Mouse (Mus musculus) hindbrain, embryonic 16.5 days (tissue): ENCODE data around the gene Ppp1r10. TPM values are rescaled to one million over a fixed set of nuclear protein-coding genes. Genes with fewer than 3 reads are reported as not detected.

Experiments
- ATAC-seq: fragments of 200-750 bp; cut with Nextera tagmentation; 2 replicates; pipeline ENCODE4 v1.8.0; 2017; ENCODE audit warnings: moderate TSS enrichment, moderate library complexity
- H3K27ac ChIP-seq: fragments of 300-500 bp; sonication (generic); 2 replicates; pipeline ENCODE4 v1.5.1; 2014; ENCODE audit warnings: low read depth, mild to moderate bottlenecking, control low read depth, low read length, moderate library complexity
- H3K27me3 ChIP-seq: fragments of 300-500 bp; sonication (generic); replicated peaks from 2 replicates; pipeline ENCODE4 v1.6.1; 2014; ENCODE audit warnings: low read length; ENCODE audit not compliant: control insufficient read depth, insufficient read depth
- H3K36me3 ChIP-seq: fragments of 300-500 bp; sonication (generic); 2 replicates; pipeline ENCODE4 v1.6.1; 2014; ENCODE audit warnings: mild to moderate bottlenecking, low read length, moderate library complexity, mixed read lengths; ENCODE audit not compliant: control insufficient read depth, insufficient read depth
- H3K4me1 ChIP-seq: fragments of 300-500 bp; sonication (generic); 2 replicates; pipeline ENCODE4 v1.6.1; 2014; ENCODE audit warnings: low read depth, low read length; ENCODE audit not compliant: control insufficient read depth, insufficient read depth
- H3K4me2 ChIP-seq: fragments of 300-500 bp; sonication (generic); 2 replicates; pipeline ENCODE4 v1.6.1; 2014; ENCODE audit warnings: mild to moderate bottlenecking, low read length, control low read depth, moderate library complexity
- H3K4me3 ChIP-seq: fragments of 300-500 bp; sonication (generic); 2 replicates; pipeline ENCODE4 v1.5.1; 2014; ENCODE audit warnings: mild to moderate bottlenecking, low read length, control low read depth, moderate library complexity
- H3K9ac ChIP-seq: fragments of 300-500 bp; sonication (generic); 2 replicates; pipeline ENCODE4 v1.6.1; 2014; ENCODE audit warnings: low read depth, mild to moderate bottlenecking, control low read depth, low read length, moderate library complexity
- H3K9me3 ChIP-seq: fragments of 300-500 bp; sonication (generic); 2 replicates; pipeline ENCODE4 v1.6.1; 2014; ENCODE audit warnings: mild to moderate bottlenecking, low read length, moderate library complexity; ENCODE audit not compliant: control insufficient read depth
- WGBS: fragments of 180-500 bp; shearing (Covaris S2); extraction: QIAGEN DNeasy Blood & Tissue Kit; methylation state at CpG from one replicate; pipeline ENCODE4 v1.1.7; 2014; 5-methylcytosine and 5-hydroxymethylcytosine counted together
- polyA plus RNA-seq: library from polyadenylated mRNA; unstranded; fragments of >200 nt; fragmentation: Nextera tagmentation; extraction: Ambion mirVana; gene quantifications from 2 replicates; pipeline ENCODE4 v1.2.1, GENCODE M21; 2015

Gene Ppp1r10
- polyA plus RNA-seq, result 32.7 and 40.2 TPM in 2 replicates

DNA sequence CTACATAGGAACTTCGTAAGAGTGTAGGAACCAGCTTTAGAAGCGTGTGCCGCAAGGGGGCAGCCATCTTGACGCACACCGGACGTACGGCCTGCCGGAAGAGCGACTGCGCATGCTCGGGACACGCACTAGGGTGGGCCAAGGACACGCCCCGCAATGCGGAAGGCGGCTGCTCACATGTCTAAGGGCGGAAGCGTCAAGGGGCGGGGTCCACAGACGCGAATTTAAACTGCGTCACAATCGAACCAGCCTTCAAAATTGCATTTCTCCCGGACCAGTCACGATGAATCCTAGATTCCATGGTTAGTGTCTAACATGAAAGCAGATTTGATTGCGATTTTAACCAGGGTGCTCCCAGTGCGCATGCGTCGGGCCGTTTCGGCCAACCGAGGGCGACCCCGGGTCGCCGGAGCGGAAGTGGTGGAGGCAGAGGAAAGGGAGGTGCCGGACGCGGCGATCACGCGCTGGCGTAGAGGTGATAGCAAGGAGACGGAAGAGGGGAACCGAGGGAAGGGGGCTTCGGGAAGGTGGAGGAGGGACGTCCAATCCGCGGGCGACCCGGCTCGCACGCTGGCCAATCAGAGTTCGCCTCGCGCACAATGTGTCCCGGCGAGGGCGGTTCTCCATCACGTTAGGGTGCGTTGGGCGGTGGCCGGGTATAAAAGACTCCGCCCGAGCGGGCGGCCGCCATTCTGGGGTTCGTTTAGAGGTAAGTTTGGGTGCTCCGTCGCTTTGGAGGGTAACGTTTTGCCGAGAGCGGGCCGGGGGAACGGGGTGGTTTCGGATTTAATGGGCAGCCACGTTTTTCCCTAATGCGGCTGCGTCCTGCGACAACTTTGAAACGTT, at the start of gene Ppp1r10, which contains the start of gene Mrps18b:
Ppp1r10 (plus strand) TSS at position 138 of the 846 bp plus-strand sequence.
Mrps18b (minus strand) TSS at position 93 of the 846 bp plus-strand sequence.
- no peaks in the 10 kb centered on the region; the same call in 1 of the 2 replicates for H3K36me3 ChIP-seq
- H3K4me1 ChIP-seq, result peaks cover 26% of the 10 kb centered on the region
- no peaks in the 10 kb centered on the region for H3K27me3 ChIP-seq
- H3K4me2 ChIP-seq, result peak within 1 kb of the TSS; percentile 88
- peak within 1 kb of the TSS; percentile 67 for H3K4me3 ChIP-seq
- ATAC-seq, result peak; percentile 95
- under 1% methylated on average over 83 of the region's 83 CpGs for WGBS
- H3K27ac ChIP-seq, result peak within 1 kb of the TSS; percentile 91
- no peaks in the 10 kb centered on the region for H3K9me3 ChIP-seq
- H3K9ac ChIP-seq, result peak within 1 kb of the TSS; percentile 88

DNA sequence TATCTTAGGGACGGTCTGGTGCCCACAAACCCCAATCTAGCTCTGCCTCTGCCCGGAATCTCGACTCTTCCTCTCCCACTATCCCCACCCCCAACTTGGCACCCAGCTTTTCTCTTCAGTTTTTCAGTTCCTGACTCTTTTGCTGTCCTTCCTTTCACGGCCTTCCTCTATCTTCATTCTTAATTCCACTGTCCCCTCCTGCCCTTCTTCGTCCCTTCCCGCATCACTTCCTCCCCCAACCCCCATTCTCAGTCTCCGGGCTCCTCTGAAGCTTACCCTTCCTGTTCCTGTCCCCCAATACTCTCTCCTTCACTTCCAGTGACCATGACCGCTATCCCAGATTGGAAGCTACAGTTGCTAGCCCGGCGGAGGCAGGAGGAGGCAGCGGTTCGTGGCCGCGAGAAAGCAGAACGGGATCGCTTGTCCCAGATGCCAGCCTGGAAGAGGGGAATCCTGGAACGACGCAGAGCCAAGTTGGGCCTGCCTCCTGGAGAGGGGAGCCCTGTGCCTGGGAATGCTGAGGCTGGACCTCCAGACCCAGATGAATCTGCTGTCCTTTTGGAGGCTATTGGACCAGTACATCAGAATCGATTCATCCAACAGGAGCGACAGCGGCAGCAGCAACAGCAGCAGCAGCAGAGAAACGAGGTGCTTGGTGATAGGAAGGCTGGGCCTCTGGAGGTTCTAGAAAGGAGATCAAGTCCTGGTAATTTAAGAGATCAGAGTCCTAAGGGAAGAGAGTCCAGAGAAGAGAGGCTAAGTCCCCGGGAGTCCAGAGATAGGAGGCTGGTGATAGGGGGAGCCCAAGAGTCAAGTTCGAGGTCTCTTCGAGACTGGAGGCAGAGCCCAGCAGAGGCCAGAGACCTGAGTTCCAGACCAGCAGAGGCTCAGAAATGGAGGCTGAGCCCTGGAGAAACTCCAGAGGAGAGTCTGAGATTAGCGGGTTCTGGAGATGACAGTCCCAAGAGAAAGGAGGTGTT, 49.0 kb upstream of the Ppp1r10 start:
- peaks cover 4% of the 10 kb centered on the region for H3K36me3 ChIP-seq
- H3K4me2 ChIP-seq, result peak overlapping the region; percentile 95
- no peak for ATAC-seq
- peak overlapping the region; percentile 95 for H3K9ac ChIP-seq
- peak overlapping the region; percentile 98 for H3K27ac ChIP-seq
- H3K27me3 ChIP-seq, result no peaks in the 10 kb centered on the region
- H3K4me3 ChIP-seq, result peak overlapping the region; percentile 74
- WGBS, result 5% methylated on average over 26 of the region's 26 CpGs
- no peaks in the 10 kb centered on the region for H3K9me3 ChIP-seq
- peaks cover 43% of the 10 kb centered on the region for H3K4me1 ChIP-seq

DNA sequence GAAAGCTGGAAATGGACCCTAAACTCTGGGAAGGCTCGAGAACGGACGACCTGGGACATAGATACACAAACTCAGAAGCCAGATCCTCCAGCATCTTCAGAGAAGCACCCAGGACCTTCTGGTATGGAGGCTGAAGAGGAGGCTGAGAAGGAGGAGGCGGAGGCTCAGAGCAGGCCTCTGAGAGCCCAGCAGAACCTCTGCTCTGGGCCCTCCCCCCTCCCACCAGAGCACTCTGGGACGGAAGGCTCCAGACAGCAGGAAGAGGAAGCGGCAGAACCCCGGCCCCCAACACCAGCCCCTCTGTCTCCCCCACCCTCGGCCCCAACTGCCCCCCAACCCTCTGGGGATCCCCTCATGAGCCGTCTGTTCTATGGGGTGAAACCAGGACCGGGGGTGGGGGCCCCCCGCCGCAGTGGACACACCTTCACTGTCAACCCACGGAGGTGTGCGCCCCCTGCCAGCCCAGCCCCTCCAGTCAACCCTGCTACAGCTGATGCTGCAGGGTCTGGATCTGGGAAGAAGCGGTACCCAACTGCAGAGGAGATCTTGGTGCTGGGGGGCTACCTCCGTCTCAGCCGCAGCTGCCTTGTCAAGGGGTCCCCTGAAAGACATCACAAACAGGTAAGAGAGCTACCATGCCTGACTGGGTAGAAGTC, 47.9 kb upstream of the Ppp1r10 start:
- H3K9me3 ChIP-seq, result no peaks in the 10 kb centered on the region
- 0 out of 2 replicates have a peak, but pooled peaks have one; percentile 5 for ATAC-seq
- peak overlapping the region; percentile 54 for H3K27ac ChIP-seq
- no peaks in the 10 kb centered on the region for H3K27me3 ChIP-seq
- H3K9ac ChIP-seq, result peak overlapping the region; percentile 95
- 22% methylated on average over 8 of the region's 17 CpGs for WGBS
- peak overlapping the region; percentile 74 for H3K4me3 ChIP-seq
- H3K4me1 ChIP-seq, result peaks cover 48% of the 10 kb centered on the region
- peak overlapping the region; percentile 95 for H3K4me2 ChIP-seq
- H3K36me3 ChIP-seq, result peaks cover 4% of the 10 kb centered on the region

DNA sequence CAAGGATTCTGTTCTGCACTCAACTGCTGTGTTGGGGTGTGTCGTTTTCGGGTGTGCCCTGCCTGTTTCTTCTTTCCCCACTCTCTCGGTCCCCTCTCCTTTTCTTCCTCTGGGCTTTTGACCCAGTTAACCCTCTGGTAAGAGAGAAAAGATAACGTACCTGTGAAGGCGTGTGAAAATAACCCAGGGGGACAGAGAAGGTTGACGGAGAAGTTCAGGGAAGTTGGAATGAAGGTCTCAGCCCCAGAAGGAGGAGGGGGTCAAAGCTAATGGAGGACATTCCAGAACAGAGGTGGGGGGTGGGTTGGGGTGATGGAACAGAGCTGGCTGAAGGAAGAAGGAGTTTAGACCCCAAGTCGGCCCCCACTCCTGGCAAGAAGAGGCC, 47.3 kb upstream of the Ppp1r10 start:
- ATAC-seq, result no peak

DNA sequence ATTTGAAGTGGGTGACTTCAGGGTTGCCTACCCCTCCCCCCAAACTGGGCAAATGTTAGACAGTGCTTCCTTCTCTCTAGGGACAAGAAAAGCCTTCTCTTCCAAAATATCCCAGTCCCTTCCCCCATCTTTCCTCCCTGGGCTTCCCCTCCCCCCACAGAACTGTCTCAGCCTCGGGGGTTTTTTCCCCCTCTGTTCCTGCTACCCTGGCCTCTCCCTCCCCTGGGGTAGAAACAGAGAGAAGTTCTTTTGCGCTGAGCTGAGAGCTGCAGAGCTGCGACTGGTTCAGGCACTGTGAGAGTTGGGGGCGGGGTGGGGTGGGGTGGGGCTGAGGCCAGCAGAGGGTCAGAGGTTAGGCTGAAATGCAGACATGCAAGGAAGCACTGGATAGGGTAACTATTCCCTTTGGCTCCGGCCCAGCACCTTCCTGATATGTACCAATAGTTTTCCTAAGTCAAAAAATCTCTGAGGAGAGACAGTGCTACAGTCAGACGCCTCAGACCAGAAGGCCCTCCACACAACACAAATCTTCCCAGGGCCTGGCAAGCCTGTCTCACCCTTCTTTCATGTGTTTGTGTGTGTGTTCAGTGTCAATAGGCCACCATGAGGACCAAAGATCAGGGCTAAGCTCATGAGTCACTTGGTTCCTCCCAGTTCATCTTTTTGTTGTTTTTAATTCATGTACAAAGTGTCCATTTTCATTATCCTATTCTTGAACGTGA, 46.7 kb upstream of the Ppp1r10 start:
- Histone ChIP-seq H3K27me3 (no peaks in the 10 kb centered on the region), H3K4me2 (peak overlapping the region; percentile 95), H3K27ac (peak overlapping the region; percentile 60), H3K9me3 (no peaks in the 10 kb centered on the region), H3K4me1 (peaks cover 50% of the 10 kb centered on the region), H3K9ac (peak overlapping the region; percentile 95), H3K4me3 (peak overlapping the region; percentile 74), H3K36me3 (peaks cover 4% of the 10 kb centered on the region)
- 5% methylated on average over 7 of the region's 7 CpGs for WGBS
- no peak for ATAC-seq

More for the DNA sequence above, 47.3 kb upstream of the Ppp1r10 start:
- peak overlapping the region; percentile 4; the same call in 1 of the 2 replicates for H3K27ac ChIP-seq
- H3K4me3 ChIP-seq, result peak overlapping the region; percentile 74
- peaks cover 4% of the 10 kb centered on the region for H3K36me3 ChIP-seq
- H3K4me1 ChIP-seq, result peaks cover 52% of the 10 kb centered on the region
- H3K9me3 ChIP-seq, result no peaks in the 10 kb centered on the region
- H3K4me2 ChIP-seq, result peak overlapping the region; percentile 95
- no peaks in the 10 kb centered on the region for H3K27me3 ChIP-seq
- WGBS, result 6% methylated on average over 6 of the region's 7 CpGs
- H3K9ac ChIP-seq, result peak overlapping the region; percentile 95

DNA sequence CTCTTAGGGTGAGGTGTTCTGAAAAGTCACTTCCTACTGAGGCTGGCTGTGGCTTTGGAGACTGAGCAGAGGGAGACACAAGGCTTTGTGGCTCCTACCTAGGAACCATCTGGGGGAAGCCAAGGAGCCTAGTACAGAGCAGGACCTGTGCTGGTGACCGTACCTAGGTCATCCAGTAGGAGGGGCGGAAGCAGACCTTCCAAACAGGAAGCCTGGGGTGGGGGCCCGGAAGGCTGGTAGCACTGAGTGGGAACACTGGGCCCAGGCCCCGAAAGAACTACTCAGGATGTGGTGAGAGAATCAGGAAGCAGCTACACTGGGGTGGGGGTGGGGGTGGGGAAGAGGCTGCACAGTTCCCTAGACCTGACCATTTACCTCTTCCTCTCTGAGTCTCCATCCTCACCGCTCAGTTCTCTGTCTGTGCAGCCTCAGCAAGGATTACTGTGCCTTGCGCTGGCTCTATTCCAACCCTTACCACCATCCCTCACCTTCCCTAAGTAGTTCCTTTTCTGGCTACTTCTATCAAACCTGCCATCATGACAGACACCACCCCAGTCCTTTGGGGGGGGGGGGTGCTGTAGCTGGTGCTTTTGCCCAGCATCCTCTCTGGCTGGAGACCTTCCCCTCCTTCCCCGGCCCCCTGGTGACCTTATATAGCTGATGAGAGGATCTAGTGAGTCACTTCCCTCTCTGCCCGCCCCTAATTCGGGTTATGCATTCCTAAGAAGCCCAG, 45.9 kb upstream of the Ppp1r10 start:
- H3K36me3 ChIP-seq, result peaks cover 8% of the 10 kb centered on the region
- no peaks in the 10 kb centered on the region for H3K9me3 ChIP-seq
- peak overlapping the region; percentile 95 for H3K4me2 ChIP-seq
- peak overlapping the region; percentile 74 for H3K4me3 ChIP-seq
- WGBS, result 65% methylated on average over 9 of the region's 9 CpGs
- H3K4me1 ChIP-seq, result peaks cover 43% of the 10 kb centered on the region
- peak overlapping the region; percentile 3; the same call in 1 of the 2 replicates for H3K27ac ChIP-seq
- no peaks in the 10 kb centered on the region for H3K27me3 ChIP-seq
- no peak for ATAC-seq
- peak overlapping the region; percentile 95 for H3K9ac ChIP-seq

DNA sequence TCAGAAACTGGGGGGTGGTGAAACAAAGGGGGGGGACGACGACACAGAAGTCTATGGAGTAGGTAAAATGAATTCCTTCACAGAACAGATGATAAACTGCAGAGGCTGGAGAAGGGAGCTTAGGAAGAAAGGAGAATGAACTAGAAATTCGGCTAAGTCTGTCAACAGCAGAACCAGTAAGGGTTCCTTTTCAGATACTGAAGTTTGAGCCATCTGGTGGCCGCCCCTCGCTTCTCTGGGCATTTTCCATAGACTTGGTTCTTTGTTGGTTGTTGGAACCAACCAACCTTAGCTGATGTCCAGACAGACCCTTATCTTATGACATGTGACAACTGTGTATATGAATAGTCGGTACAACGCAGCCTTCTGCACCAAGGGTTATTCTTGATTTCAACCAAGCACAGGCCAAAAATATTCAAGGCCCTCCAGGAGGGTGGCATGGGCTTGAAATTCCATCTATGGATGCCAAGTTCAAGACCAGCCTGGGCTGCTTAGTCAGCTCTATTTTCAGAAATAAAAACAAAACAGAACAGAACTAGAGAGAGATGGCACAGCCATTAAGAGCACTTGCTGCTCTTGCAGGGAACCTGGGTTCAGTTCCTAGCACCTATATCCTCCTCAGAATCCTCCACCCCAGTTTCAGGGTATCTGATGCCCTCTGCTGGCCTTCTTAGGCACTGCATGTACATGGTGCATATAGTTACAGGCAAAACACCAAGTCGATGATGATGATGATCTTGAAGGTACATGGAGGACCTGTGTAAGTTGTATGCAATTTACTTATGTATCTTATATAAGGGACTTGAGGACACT, 45.1 kb upstream of the Ppp1r10 start:
- no peak for ATAC-seq
- peaks cover 12% of the 10 kb centered on the region for H3K36me3 ChIP-seq
- H3K4me2 ChIP-seq, result peak overlapping the region; percentile 95
- H3K9me3 ChIP-seq, result no peaks in the 10 kb centered on the region
- peak overlapping the region; percentile 5; the same call in 1 of the 2 replicates for H3K9ac ChIP-seq
- peaks cover 43% of the 10 kb centered on the region for H3K4me1 ChIP-seq
- H3K27me3 ChIP-seq, result no peaks in the 10 kb centered on the region
- WGBS, result 84% methylated on average over 8 of the region's 8 CpGs
- no peak overlapping the region; the same call in 1 of the 2 replicates for H3K27ac ChIP-seq
- H3K4me3 ChIP-seq, result peak overlapping the region; percentile 74
